Mouse (Mus musculus) ES-Bruce4 (cell line): ENCODE measurements at regions not wholly inside any gene's neighbourhood (a gene's known extent, or its start where the extent isn't known, plus 50 kb on each side); places are given as distances from the start of the nearest gene placed in this dataset.

Experiments used
- H3K27ac ChIP-seq: 2 replicates; pipeline ENCODE4 v1.5.1; 2012; ENCODE audit warnings: low read length, inconsistent platforms; ENCODE audit not compliant: insufficient read depth
- H3K27me3 ChIP-seq: 2 replicates; pipeline ENCODE4 v1.6.1; 2012; ENCODE audit warnings: mild to moderate bottlenecking, low read length, inconsistent platforms; ENCODE audit not compliant: control insufficient read depth, poor library complexity, insufficient read depth, severe bottlenecking
- H3K36me3 ChIP-seq: 2 replicates; pipeline ENCODE4 v1.6.1; 2012; ENCODE audit warnings: inconsistent platforms, mild to moderate bottlenecking, low read length, moderate library complexity; ENCODE audit not compliant: control insufficient read depth, poor library complexity, insufficient read depth, severe bottlenecking
- H3K4me1 ChIP-seq: one replicate; pipeline ENCODE4 v1.8.1; 2011; ENCODE audit warnings: low read length; ENCODE audit not compliant: control insufficient read depth, insufficient read depth
- H3K4me3 ChIP-seq: 2 replicates; pipeline ENCODE4 v1.5.1; 2011; ENCODE audit warnings: low read depth, mild to moderate bottlenecking, low read length
- H3K9ac ChIP-seq: 2 replicates; pipeline ENCODE4 v1.6.1; 2012; ENCODE audit warnings: low read depth, mild to moderate bottlenecking, inconsistent platforms; ENCODE audit not compliant: poor library complexity, severe bottlenecking
- H3K9me3 ChIP-seq: replicated peaks from 2 replicates; pipeline ENCODE4 v1.6.1; 2012; ENCODE audit warnings: mild to moderate bottlenecking, low read length, inconsistent platforms; ENCODE audit not compliant: control insufficient read depth, poor library complexity, insufficient read depth, severe bottlenecking
- CTCF ChIP-seq: IDR thresholded peaks from one replicate; pipeline ENCODE4 v1.8.1; 2011; ENCODE audit warnings: low read depth, low read length
- EP300 ChIP-seq: IDR thresholded peaks from 2 replicates; pipeline ENCODE4 v1.6.1; 2011; ENCODE audit warnings: low read depth, low read length; ENCODE audit not compliant: insufficient read depth
- POLR2A ChIP-seq: IDR thresholded peaks from one replicate; pipeline ENCODE4 v1.8.1; 2011; ENCODE audit warnings: low read length; ENCODE audit not compliant: insufficient read depth

DNA sequence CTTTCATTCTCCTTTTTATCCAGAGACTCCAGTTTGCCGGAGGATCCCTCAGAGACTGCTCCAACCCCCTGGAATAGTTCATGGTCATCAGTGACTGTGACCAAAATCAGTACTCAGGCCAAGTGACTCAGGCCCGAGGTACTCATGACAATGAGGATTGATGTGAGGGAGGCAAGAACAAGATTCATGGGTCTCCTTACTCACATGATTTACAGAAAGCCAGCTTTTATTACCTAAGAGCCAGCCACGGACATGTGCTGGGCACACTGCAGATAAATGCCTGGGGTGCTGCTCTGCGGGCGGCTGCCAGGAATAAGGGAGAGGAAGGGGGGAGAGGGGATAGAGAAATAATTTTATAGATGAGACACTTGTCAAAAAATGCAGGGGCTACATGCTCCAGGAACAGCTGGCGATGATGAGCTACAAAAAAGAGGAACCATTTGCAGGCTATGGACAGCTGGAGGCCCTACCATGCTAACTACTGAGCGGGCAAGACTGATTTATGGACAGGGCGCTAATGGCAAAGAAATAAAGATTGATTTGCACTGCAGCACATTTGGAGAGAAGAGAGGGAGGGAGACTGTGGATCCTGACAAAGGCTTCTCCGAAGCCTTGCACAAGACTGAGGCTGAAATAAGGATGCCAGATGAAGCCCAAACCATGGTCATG, 289.8 kb downstream of the Cmpk2 start:
- H3K4me3 ChIP-seq = no peak overlapping the region
- no peak for TF ChIP-seq EP300
- TF ChIP-seq CTCF = no peak
- TF ChIP-seq POLR2A = no peak
- H3K36me3 ChIP-seq = no peaks in the 10 kb centered on the region
- H3K9me3 ChIP-seq = no peaks in the 10 kb centered on the region; the same call in 1 of the 2 replicates
- H3K9ac ChIP-seq = no peak overlapping the region
- H3K27ac ChIP-seq = no peak overlapping the region
- H3K4me1 ChIP-seq = no peaks in the 10 kb centered on the region
- no peaks in the 10 kb centered on the region for H3K27me3 ChIP-seq

DNA sequence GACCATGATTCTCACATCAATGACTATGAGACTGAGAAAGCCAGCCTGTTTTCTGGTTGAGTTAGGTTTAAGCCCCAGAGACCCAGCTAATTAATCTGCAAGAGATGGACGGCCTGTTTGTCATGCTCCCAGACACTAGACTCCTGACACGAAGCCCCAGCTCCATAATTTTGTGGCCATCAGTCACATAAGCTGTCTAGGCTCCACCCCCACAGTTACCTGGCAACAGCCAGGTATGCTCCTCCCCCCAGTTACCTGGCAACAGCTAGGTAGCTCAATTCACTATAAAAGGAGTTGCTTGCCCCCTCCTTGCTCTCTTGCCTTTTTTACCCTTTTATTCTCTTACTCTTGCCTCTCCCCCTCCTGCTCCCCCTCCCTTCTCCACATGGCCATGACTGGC, 287.3 kb downstream of the Cmpk2 start:
- no peak overlapping the region for H3K4me3 ChIP-seq
- H3K27ac ChIP-seq = no peak overlapping the region
- H3K4me1 ChIP-seq = no peaks in the 10 kb centered on the region
- no peaks in the 10 kb centered on the region for H3K27me3 ChIP-seq
- no peak overlapping the region for H3K9ac ChIP-seq
- H3K9me3 ChIP-seq = no peaks in the 10 kb centered on the region; the same call in 1 of the 2 replicates
- TF ChIP-seq CTCF (no peak), POLR2A (no peak), EP300 (no peak)
- H3K36me3 ChIP-seq = no peaks in the 10 kb centered on the region

DNA sequence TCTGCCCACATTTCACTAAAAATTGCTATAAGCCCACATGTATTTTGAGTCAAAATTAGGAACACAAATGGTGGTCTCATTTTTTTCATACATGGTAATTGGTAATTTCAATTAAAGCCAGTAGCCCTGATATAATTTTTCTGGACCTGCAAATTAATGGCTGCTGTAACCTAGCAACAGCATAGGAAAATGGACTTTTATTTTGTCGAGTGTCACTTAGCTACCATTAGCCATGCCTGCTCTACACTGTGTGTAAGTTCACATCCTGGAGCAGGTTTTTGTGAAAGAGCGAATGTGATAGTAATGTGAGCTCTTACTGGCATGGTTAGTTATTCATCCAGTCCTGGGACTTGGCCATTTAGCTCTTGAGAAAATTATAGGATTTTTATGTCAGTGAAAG, 285.6 kb downstream of the Cmpk2 start:
- TF ChIP-seq EP300 (no peak), CTCF (no peak), POLR2A (no peak)
- Histone ChIP-seq H3K27ac (no peak overlapping the region), H3K4me1 (no peaks in the 10 kb centered on the region), H3K4me3 (no peak overlapping the region), H3K27me3 (no peaks in the 10 kb centered on the region), H3K36me3 (no peaks in the 10 kb centered on the region), H3K9ac (no peak overlapping the region), H3K9me3 (no peaks in the 10 kb centered on the region; the same call in 1 of the 2 replicates)

DNA sequence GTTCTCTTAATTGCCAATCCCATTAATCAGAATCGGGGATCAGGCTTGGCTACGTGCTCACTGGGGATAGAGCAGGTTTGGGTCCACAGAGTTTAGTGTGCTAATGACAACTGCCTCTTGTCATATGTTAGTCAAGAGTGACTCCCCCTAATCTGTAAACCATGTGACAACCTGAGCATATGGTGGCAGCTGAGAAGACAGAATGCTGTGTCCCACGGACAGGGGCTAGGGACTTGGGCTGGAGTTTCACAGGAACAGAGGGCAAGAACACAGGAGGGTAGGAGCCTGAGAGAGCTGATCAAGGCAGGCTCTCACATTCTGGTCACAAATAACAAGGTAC, 265.5 kb downstream of the Cmpk2 start:
- Histone ChIP-seq H3K27ac (no peak overlapping the region), H3K9me3 (no peaks in the 10 kb centered on the region), H3K36me3 (no peaks in the 10 kb centered on the region), H3K9ac (no peak overlapping the region), H3K4me1 (no peaks in the 10 kb centered on the region), H3K4me3 (no peak overlapping the region), H3K27me3 (no peaks in the 10 kb centered on the region)
- TF ChIP-seq CTCF (no peak), EP300 (no peak), POLR2A (no peak)

DNA sequence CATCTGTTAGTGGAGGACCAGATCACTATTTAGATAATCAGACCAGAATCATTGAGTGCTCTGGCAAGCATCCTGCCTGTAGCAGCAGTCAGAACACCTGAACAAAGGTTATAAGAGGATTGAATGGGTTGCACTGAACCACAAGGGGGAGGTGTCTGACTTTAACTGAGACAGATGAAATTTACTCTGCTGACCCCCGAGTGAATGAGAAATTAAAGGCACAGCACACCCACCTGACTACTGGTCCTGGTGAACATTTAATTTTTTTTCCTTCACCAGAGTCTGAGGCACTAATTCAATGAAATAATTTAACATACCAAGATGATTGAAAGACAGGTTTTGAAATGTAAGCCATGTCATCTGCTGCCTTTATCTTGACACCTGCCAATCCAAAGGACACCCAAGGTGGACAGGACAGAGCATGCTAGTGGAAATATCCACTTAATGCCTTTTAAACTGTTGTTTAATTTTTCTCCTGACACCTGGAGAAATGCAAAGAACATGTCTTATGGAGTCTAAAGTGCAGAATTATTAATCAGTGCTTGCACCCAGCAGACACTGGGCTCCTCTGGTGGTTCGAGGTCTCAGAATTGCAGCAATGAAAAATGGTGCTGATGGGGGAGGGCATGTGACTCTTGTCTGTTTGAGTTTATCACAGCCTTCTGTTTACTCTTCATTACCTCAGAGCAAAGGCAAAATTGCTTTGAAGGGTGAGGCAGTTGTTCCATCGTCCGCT, 265.0 kb downstream of the Cmpk2 start:
- TF ChIP-seq POLR2A = no peak
- no peak for TF ChIP-seq EP300
- no peak for TF ChIP-seq CTCF
- no peak overlapping the region for H3K4me3 ChIP-seq
- H3K27me3 ChIP-seq = no peaks in the 10 kb centered on the region
- no peaks in the 10 kb centered on the region for H3K36me3 ChIP-seq
- H3K4me1 ChIP-seq = no peaks in the 10 kb centered on the region
- no peaks in the 10 kb centered on the region for H3K9me3 ChIP-seq
- H3K9ac ChIP-seq = no peak overlapping the region
- H3K27ac ChIP-seq = no peak overlapping the region

DNA sequence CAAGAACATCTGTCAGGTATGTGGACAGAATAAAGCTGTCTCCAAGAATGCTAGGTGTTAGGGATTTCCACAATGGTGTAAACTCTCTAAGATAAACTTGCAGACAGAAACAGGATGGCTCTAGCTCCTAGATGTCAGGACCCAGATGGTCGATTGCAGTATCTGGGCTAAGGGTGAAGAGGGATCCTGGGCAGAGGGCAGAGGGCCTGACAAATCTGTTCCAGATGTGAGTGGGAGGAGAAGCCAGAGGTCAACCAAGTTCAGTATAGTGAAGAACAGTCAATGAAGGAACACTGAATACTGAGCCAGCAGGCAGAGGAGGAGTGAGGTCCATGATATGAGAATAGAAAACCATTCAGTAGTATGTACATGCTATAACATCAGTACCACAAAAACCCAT, 254.4 kb downstream of the Cmpk2 start:
- no peaks in the 10 kb centered on the region for H3K27me3 ChIP-seq
- H3K4me1 ChIP-seq = no peaks in the 10 kb centered on the region
- TF ChIP-seq CTCF (no peak), EP300 (no peak), POLR2A (no peak)
- no peaks in the 10 kb centered on the region for H3K36me3 ChIP-seq
- no peak overlapping the region for H3K4me3 ChIP-seq
- H3K27ac ChIP-seq = no peak overlapping the region
- H3K9me3 ChIP-seq = no peaks in the 10 kb centered on the region
- H3K9ac ChIP-seq = no peak overlapping the region
